Mouse (Mus musculus) heart, postnatal 4 days (tissue): Measurements from ENCODE around the gene Gm28047. TPM values are rescaled to one million over a fixed set of nuclear protein-coding genes. Genes with fewer than 3 reads are reported as not detected.
"Not testable (repeated sequence)": the region's sequence is repeated elsewhere in the genome, so short reads cannot be mapped to it uniquely, and the experiment has no call there.

Source experiments
- DNase-seq: peaks from one replicate; pipeline ENCODE4 v3.0.0; 2021
- total RNA-seq, 2 experiments: library from RNA; stranded (reverse); gene quantifications; 2 replicates each; pipeline ENCODE4 v1.2.3; 2021

Gene Gm28047
- total RNA-seq = 1 to 10 TPM in 1 of 2 experiments, not detected in 1; 1.9 TPM

DNA sequence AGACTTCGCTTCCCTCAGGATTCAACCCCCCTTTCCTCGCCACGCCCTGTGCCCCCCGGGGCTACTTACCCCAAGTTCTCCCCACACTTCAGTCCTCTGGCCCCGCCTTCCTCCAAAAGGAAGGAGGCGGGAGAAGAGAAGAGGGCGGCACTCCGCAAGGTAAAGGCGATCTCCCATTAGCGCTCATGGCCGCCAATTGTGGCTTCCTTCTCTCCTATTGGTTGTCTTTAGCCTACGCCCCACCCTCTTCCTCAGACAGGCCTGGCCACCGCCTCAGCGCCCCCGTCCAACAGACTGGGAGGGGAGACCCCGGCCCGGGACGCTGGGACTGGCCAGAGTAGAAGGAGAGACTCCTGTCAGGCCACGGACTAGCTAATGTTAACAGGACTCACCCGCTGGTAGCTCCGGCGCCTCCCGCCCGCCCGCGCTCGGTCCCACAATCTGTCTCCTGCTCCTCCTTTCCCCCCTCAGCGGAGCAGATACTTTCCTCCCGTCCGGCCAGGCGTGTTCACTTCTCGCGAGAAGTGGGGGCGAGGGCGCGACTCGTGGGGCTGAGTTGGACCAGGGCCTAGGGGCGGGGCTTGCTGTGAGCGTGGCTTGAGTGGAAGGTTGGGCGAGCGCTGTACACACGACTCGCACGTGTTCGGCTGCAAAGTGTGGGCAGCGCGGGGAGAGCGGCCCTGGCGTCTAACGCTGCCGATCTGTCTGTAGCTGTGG lies at the start of gene Gm28047, which contains the start of gene Atf7:
Gene Gm28047 (minus strand): TSS at position 98 of the 717 bp plus-strand sequence.
Gene Atf7 (minus strand): TSS at position 495 of the 717 bp plus-strand sequence.
- peak; percentile 100 for DNase-seq

DNA sequence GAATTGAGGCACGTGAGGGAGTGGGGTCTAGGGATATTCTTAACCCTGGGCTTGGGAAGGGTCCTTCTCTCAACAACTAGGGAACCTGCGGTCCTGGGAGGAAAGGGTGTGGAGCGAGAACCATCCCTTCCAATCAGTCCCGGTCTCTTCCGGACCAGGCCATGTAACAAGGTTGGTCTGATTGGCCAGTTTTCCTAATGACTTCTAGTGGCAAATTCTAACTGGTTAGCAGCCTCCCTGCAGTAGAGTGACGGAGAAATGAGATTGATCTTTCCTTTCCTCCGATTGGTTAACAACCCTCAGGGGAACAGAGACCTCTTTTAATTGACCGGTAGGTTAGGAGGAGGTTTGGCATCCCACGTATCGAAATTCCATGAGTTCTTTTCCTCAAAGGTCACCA lies 48.7 kb upstream of the Gm28047 start:
- DNase-seq = peak; percentile 64

DNA sequence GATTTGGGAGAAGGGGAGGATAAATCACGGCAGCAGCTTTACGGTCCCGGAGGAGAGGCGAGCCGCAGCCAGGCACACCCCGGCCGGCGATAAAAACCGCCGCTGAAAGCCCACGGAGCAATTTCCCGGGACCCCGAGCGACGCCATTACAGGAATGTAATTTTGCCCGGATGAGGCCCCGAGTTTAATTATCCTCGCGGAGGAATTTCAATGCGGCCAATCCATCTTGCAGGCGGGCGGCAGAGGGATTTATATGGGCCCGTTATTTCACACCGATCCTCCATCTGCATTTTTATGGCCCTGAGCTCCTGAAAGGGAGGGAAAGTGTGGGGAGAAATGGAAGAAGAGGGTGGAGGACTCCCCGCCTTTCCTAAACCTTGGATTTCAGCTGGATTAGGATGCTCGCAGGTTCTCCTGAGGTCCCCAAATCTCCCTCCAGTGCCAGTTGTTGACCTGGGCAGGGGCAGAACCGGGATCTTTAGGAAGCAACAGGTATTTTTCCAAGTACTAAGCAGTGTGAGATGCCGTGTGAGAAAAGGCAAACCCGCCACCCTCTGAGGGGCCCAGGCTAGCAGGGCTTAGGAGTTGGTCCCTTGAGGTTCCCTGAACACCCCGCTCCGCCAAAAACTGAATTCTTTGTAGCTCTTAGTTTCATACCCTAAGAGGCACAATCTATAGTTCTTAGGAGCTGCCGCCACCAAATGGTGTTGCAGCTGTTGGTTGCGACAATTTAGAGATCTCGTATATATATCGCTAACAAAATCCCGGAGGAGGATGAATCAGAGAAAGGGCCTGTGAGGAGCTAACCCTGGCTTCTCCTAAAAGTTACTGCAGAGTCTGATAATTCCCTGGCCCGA lies 47.6 kb upstream of the Gm28047 start, which contains the start of gene Atp5g2:
Gene Atp5g2 (minus strand): TSS at position 138 of the 857 bp plus-strand sequence.
- DNase-seq = peak; percentile 58

DNA sequence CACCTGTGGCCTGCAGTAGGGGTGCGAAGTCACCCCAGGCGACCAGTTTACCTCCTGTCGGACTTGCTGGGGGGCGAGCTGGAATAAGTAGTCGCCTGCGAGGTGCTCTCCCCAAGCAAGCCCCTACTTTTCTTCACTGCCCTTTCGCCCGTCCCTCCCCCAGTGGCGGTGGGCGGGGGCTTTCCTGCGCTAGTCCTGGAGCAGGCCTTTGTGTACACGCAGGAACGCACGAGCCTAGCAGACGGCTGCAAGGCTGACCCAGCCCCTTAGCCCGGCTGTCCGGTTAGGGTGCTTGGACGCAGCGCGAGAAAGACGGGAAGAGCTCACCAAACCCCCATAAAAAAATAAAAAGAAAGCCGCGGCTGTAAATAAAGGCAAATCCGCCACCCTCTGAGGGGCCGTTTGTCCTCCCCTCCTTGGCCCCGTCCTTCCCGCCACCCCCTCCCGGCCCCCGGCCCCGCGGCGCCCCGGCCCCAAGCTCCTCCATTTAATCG lies 46.9 kb upstream of the Gm28047 start:
- DNase-seq = peak; percentile 91

DNA sequence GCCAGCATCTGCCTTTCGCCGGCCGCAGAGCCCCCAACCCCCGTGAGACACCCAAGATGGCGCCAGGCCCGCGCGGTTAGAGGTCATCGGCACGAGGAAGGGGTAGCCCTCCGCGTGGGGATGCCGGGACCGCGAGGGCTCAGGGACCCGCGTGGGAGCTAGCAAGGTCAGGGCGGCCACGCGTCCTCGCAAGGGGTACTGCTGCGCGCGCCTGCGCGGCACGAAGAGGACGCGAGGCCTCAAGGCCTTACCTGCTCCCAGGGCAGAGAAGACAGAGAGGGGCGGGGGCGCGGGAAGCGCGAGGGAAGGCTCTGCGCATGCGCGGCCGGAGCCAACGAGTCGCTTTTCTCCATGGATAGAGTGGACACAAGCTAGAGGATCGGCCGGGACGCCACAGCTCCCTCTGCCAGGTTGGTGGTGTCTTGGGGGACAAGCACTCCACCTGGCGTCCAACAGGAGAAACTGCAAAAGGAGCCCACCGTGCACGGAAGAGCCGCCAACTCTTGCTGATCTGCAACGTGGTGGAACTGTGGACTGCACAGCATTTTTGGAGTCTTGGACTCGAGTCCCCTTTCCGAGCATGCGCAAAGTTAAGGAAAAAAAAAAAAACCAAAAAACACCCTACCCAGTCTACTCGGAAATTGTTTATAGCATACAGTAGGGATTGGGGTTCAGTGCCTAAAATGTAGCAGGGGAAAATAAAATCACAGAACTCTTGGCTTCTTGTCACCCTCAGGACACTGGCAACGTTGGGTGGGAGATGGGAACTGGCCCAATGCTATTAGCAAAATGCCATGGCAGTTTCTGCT lies 46.1 kb upstream of the Gm28047 start:
- DNase-seq = peak; percentile 98

DNA sequence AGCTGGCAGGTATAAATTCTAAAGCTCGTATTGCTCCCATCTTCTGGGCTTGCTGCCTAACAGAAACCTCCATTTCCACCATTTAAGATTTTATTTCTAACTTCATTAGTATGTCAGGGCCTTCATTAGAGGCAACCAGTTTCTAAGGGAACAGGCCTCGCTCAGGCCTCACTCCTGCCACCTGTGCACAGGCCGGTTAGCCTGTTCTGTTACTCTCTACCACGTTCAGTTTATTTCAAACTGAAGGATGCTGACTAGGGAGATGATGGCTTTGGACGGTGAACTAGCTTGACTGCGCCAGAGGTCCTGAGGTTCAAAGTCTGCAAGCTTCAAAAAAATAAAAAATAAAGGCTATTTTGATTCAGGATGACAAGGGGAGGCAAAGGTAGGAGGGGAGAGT lies 45.4 kb upstream of the Gm28047 start:
- DNase-seq = peak; percentile 29

DNA sequence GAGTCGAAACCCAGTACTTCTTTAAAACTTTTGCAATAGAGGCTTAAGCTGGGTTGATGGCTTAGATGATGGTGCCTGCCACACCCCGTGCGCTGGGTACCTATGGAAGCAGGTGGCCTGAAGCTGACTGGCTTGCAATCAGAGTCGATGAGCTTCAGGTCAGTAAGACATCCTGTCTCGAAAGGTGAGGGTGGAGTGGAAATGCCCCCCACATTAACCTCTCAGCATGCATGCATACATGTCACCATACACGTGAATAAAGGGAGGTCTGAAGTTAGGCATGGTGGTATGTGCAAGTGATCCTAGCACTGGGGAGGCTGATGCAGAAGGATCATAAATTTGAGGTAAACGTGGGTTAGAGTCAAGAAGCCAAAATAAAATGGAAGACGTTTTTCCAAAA lies 44.7 kb upstream of the Gm28047 start:
- DNase-seq = no peak

DNA sequence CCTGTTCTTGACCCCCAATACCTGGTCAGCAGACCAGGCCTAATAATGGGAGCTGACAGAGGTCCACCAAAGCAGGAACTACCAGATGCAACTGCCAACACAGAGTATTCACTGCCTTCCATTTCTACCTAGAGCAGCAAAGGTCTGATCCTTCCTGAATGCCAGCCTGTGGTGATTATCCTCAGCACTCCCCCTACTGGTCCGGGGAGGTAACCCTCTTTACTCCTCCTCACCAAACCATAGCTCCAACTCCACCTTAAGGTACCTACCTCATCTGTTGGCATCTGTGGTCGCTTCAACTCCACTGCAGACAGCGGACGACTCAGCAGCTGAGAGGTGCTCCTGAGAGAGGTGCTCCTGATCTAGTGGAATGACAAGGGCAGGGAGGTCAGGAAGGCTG lies 40.6 kb upstream of the Gm28047 start:
- DNase-seq = peak; percentile 76

DNA sequence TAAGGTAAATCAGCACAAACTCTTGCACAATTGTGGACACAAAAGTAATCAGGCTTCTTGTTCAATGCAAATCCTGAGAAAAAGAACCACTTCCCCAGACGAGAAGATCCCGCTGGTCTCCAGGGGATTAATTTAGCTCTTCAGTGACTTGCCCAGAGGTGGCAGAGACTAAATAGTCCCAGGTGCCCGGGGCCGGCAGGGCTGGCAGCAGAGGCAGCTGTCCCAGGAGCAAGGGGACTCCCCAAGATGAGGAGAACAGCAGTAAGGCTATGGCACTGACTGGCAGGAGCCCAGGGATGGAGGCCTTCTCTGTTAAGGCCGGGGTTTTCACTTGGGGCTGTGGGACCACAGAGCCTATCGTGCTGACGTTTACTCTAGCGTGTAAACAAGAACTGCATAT lies 39.0 kb upstream of the Gm28047 start:
- DNase-seq = no peak

DNA sequence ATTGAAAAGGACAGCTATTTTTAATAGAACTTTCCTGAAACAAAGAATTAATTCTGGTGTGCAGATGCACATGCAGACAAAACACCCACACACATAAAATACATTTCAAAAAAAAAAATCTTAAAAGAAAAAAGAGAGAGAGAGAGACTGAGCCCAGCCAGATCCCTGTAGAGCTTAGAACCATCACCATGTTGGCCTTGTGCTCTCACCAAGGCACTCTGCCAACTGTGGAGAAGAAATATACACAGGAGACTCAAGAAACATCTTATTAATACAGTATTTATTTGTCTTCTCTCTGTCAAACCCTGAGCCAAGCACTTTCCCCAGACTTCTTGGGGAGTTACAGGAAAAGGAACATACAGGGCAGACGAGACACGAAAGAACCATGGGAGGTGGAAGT lies 37.7 kb upstream of the Gm28047 start:
- DNase-seq = not testable (repeated sequence)

DNA sequence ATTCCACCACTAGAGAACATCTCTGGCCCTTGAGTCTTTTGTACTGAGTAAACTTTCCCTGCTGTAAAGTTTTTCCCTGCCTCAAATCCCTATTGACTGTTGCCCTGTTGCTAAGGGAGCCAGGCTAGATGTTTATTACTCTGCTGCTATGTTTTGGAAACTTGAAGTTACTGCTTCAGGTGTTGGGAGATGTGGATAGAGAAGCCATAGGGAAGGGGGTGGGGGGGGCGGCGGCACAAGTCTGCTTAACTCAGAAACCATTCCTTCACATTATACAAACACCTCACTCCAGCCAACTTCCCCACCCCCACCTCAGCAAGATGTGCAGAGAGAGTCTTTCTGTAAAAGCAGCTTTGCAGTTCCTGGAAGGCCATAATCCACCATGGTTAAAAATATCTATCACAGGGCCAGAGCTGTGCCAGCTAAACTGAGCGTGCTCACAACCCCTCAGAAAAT lies 33.1 kb upstream of the Gm28047 start:
- DNase-seq = peak; percentile 23

DNA sequence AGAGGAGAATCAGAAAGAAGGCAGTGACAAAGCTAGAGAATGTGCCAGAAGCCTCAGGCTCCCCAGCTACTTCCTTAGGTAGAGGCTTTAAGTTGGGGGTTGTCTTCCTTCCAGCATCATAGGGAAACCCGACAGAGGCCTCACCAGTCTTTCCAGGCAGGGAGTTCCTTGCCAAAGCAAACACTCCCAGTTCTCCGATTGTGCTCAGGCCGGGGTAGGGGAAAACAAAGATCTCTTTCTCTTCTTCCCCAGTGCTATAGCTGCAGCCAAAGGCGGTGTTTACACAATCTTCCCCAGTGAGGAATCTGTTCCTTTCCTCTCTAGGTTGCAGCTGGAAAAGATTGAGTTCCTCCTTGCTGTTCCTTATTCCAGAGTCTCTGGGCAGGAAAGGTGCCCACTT lies 31.8 kb upstream of the Gm28047 start:
- peak; percentile 68 for DNase-seq

DNA sequence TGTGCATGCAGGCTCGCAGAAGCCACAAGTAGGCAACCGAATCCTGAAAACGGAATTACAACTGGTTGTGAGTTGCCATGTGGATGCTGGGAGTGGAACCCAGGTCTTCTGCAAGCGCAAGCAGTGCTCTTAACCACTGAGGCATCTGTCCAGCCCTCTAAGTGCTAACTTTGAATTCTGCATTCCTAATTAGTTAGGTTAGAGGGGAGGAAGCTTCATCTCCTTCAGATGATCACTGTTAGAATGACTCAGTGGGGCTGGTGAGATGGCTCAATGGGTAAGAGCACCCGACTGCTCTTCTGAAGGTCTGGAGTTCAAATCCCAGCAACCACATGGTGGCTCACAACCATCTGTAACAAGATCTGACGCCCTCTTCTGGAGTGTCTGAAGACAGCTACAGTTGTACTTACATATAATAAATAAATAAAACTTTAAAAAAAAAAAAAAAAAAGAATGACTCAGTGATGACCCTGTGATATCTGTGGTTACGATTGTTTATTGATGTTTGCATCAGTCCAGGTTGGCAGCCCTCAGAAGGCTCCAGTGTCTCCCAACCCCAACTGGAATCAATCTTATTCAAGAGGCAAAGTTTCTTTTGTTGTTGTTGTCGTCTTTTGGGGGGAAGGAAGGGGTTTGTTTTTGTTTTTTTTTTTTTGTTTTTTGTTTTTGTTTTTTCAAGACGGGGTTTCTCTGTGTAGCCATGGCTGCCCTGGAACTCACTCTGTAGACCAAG lies 27.2 kb upstream of the Gm28047 start:
- not testable (repeated sequence) for DNase-seq

DNA sequence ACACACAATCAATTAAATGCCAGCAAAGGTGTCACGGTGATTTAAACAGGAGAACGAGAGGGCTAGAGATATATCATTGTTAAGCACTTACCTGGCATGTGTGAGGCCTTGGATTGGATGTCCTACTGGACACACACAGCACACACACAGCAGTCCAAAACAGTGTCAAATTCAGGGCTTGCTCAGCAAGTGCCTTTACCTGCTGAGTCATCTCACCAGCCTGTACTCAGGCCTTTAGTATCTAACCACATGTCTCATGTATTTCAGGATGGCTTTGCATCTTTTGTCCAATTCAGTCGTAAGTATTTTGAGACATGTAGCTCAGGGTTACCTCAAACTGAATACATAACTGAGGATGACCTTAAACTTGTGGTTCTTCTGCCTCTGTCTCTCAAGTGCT lies 26.2 kb upstream of the Gm28047 start:
- DNase-seq = no peak

DNA sequence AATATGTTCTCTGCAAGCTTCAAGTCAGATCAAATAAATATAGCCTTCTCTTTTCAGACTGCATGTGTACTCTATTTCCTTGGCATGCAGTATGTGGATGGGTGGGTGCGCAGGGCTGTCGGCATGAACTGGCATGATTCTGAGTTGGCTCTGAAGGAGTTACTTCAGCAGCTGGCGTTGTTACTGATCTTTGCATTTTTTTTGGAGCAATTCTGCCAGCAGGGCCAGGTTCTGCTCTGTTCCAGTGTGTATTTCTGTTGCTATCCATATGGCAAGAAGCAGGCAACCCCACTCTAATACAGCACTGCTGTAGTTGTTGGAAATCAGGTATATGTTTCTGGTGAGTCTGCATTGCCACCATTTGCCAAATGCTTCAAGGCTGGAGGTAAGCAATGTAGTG lies 10.9 kb upstream of the Gm28047 start:
- no peak for DNase-seq

DNA sequence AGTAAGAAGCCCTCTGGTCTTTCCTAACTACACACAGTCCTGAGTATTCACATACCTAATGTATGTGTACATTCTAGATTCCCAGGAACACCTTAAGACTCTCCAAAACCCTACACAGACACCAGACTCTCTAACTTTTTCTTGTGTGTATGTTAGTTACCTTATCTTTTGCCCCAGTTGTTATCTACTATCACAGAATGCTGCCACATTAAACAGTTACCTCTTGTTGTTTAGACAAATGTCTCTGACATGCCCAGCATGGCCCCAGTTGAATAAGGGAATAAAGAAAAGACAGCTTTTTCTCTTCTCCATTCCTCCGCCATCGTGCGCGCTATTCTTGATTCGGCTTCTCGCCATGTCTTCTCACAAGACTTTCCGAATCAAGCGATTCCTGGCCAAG lies 9.8 kb upstream of the Gm28047 start:
- DNase-seq = no peak

DNA sequence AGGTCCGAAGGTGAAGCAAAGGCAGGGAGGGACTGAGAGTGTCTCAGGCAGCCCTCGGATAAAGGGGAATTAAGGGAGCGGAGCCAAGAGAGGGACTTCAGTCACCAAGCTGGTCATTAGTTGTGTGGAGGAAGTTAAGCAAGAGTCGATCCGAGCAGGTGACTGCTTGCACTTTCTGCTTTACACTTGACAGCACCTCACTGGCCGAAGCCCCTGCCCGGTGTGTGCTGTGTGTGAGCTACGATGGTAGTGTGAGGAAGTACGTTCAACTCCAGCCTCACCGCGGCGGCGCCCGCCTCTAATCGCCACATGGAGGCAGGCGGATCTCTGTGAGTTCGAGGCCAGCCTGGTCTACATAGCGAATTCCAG lies 804 bp upstream of the Gm28047 start:
- no peak for DNase-seq

DNA sequence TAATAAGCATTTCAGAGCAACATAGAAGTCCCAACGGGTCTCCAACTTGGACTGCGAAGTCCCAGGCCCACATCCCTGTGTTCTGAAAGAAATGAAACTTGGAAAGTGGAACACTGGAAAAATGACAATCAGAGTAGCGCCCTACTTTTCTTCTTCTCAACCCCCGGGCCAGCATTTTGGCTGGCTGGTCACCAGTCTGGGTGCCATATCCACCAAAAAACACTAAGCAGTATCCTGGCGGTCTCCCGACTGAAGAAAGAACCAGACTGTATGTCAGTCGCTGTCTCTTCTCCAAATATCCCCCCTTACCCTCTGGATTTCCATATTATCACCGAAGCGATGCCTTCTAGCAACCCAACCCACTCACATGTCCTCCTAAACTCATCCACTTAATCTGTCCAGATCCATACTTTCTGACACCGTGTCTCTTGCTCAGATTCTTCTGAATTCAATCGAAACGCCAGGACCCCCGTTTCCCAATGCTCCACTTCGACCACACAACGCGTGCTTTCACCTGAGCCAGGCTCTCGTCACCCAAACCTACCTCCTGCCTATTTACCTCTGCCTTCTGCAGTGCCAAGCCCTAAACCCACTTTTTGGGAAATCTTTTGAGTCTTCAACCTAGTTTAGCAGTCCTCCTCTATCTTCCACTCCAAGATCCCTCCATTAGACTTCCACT lies 437 bp downstream of the Gm28047 start:
- peak; percentile 21 for DNase-seq

DNA sequence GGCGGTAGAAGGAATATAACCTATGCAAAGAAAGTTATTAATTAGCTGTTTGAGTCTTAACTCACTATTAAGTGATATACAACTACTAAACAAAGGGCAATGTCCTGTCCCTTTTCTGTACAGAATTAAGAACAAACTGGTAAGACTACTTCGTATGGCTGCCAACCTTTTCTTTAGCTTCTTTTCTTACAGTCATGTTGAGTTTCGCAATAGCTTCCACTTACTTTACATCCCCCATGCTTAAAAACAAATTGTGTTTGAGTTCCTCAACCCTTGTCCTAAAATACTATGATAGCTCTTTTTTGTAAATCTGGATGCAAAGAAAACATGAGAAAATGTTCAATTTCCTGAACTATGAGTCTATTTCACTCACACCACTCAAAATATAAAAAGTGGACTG lies 1.7 kb downstream of the Gm28047 start:
- DNase-seq = no peak

DNA sequence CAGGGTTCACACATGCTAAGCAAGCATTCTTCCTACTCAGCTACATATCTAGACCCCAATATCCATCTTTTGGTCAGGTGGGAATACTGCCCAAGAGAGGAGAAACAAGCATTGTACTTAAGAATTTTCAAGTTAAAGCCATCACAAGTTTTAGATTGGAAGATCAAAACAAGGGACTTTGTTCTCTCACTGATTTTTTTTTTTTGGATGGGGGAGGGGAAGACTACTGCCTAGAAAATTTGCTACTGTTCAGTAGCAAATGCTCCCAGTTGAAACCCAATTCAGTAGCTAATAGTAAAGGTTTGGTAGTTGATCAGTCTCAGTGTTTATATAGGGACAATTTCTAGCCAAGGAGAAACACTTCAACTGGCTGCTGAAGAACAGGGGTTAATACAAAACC lies 2.3 kb downstream of the Gm28047 start:
- DNase-seq = no peak

DNA sequence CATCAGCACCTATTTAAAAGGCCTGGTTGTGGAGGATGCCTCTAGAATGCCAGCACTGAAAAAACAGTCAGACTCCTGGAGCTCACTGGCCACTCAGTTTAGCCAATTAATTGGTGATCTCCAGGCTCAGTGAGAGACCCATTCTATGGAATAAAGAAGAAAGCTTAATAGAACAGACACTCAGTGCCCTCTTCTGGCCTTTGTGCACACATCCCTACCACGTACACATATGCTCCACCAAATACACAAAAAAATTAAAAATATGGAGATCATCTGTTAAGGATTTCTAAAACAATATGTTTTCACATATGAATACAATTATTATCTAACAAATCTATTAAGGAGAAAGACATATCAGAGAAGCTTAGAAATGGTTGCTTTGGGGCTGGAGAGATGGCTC lies 4.1 kb downstream of the Gm28047 start:
- DNase-seq = no peak
